Mouse (Mus musculus): ENCODE measurements around the gene Cnnm2. TPM values are rescaled to one million over a fixed set of nuclear protein-coding genes. Genes with fewer than 3 reads are reported as not detected.

The Cnnm2 gene
- polyA plus RNA-seq, 1 experiment from 2014 or later = 4.2 TPM

GRCm38 (mm10) chr19:46819276-46819675 lies 57.9 kb downstream of the Cnnm2 start:
- no peak overlapping the region for H3K27ac ChIP-seq (replicated peaks; ENCODE audit: low read depth, low read length)
- no peaks in the 10 kb centered on the region for H3K27me3 ChIP-seq (replicated peaks; ENCODE audit: control insufficient read depth, insufficient read depth, low read length)
- no peaks in the 10 kb centered on the region for H3K4me1 ChIP-seq (ENCODE audit: control insufficient read depth, insufficient read depth, low read length)
- no peak overlapping the region for H3K4me3 ChIP-seq (ENCODE audit: low read depth, low read length)
- ATAC-seq (ENCODE audit: low read depth) (no peak), DNase-seq (ENCODE audit: low spot score) (peak; percentile 54)
- H3K9ac ChIP-seq (ENCODE audit: low read depth, low read length) = no peak overlapping the region
- no peaks in the 10 kb centered on the region for H3K36me3 ChIP-seq (ENCODE audit: control insufficient read depth, insufficient read depth, low read length)
- WGBS = 65% methylated on average over 7 of the region's 7 CpGs
- H3K4me2 ChIP-seq (ENCODE audit: low read depth, low read length) = no peak overlapping the region
- no peaks in the 10 kb centered on the region for H3K9me3 ChIP-seq (ENCODE audit: control insufficient read depth, low read length)

GRCm38 (mm10) chr19:46822491-46822890 lies 61.1 kb downstream of the Cnnm2 start:
- Histone ChIP-seq H3K4me1 (ENCODE audit: control insufficient read depth, insufficient read depth, low read length) (no peaks in the 10 kb centered on the region), H3K9ac (ENCODE audit: low read depth, low read length) (no peak overlapping the region), H3K4me3 (ENCODE audit: low read depth, low read length) (no peak overlapping the region), H3K4me2 (ENCODE audit: low read depth, low read length) (no peak overlapping the region), H3K9me3 (ENCODE audit: control insufficient read depth, low read length) (no peaks in the 10 kb centered on the region), H3K27me3 (replicated peaks; ENCODE audit: control insufficient read depth, insufficient read depth, low read length) (no peaks in the 10 kb centered on the region), H3K27ac (replicated peaks; ENCODE audit: low read depth, low read length) (no peak overlapping the region), H3K36me3 (ENCODE audit: control insufficient read depth, insufficient read depth, low read length) (no peaks in the 10 kb centered on the region)
- DNase-seq (ENCODE audit: low spot score) (no peak), ATAC-seq (ENCODE audit: low read depth) (no peak)
- WGBS = 78% methylated on average over 4 of the region's 4 CpGs

GRCm38 (mm10) chr19:46823759-46824158 lies 62.4 kb downstream of the Cnnm2 start:
- Histone ChIP-seq H3K9ac (ENCODE audit: low read depth, low read length) (no peak overlapping the region), H3K4me3 (ENCODE audit: low read depth, low read length) (no peak overlapping the region), H3K9me3 (ENCODE audit: control insufficient read depth, low read length) (no peaks in the 10 kb centered on the region), H3K4me1 (ENCODE audit: control insufficient read depth, insufficient read depth, low read length) (no peaks in the 10 kb centered on the region), H3K4me2 (ENCODE audit: low read depth, low read length) (no peak overlapping the region), H3K36me3 (ENCODE audit: control insufficient read depth, insufficient read depth, low read length) (no peaks in the 10 kb centered on the region), H3K27me3 (replicated peaks; ENCODE audit: control insufficient read depth, insufficient read depth, low read length) (no peaks in the 10 kb centered on the region), H3K27ac (replicated peaks; ENCODE audit: low read depth, low read length) (no peak overlapping the region)
- ATAC-seq (ENCODE audit: low read depth) (no peak), DNase-seq (ENCODE audit: low spot score) (no peak)
- WGBS = 48% methylated on average over 5 of the region's 5 CpGs

GRCm38 (mm10) chr19:46824867-46825266 lies 63.5 kb downstream of the Cnnm2 start:
- WGBS = 76% methylated on average over 7 of the region's 7 CpGs
- no peaks in the 10 kb centered on the region for H3K9me3 ChIP-seq (ENCODE audit: control insufficient read depth, low read length)
- H3K27me3 ChIP-seq (replicated peaks; ENCODE audit: control insufficient read depth, insufficient read depth, low read length) = no peaks in the 10 kb centered on the region
- no peak for DNase-seq (ENCODE audit: low spot score)
- no peaks in the 10 kb centered on the region for H3K36me3 ChIP-seq (ENCODE audit: control insufficient read depth, insufficient read depth, low read length)
- no peak overlapping the region for H3K4me2 ChIP-seq (ENCODE audit: low read depth, low read length)
- no peaks in the 10 kb centered on the region for H3K4me1 ChIP-seq (ENCODE audit: control insufficient read depth, insufficient read depth, low read length)
- no peak overlapping the region for H3K4me3 ChIP-seq (ENCODE audit: low read depth, low read length)
- no peak for ATAC-seq (ENCODE audit: low read depth)
- no peak overlapping the region for H3K9ac ChIP-seq (ENCODE audit: low read depth, low read length)
- H3K27ac ChIP-seq (replicated peaks; ENCODE audit: low read depth, low read length) = no peak overlapping the region

GRCm38 (mm10) chr19:46827654-46828165 lies 66.3 kb downstream of the Cnnm2 start:
- WGBS = 76% methylated on average over 5 of the region's 5 CpGs
- Histone ChIP-seq H3K27me3 (replicated peaks; ENCODE audit: control insufficient read depth, insufficient read depth, low read length) (no peaks in the 10 kb centered on the region), H3K9ac (ENCODE audit: low read depth, low read length) (no peak overlapping the region), H3K4me1 (ENCODE audit: control insufficient read depth, insufficient read depth, low read length) (no peaks in the 10 kb centered on the region), H3K4me2 (ENCODE audit: low read depth, low read length) (no peak overlapping the region), H3K36me3 (ENCODE audit: control insufficient read depth, insufficient read depth, low read length) (no peaks in the 10 kb centered on the region), H3K4me3 (ENCODE audit: low read depth, low read length) (no peak overlapping the region), H3K27ac (replicated peaks; ENCODE audit: low read depth, low read length) (no peak overlapping the region), H3K9me3 (ENCODE audit: control insufficient read depth, low read length) (no peaks in the 10 kb centered on the region)
- ATAC-seq (ENCODE audit: low read depth) (no peak), DNase-seq (ENCODE audit: low spot score) (no peak)

GRCm38 (mm10) chr19:46828961-46829360 lies 67.6 kb downstream of the Cnnm2 start:
- no peak overlapping the region for H3K4me2 ChIP-seq (ENCODE audit: low read depth, low read length)
- H3K27ac ChIP-seq (replicated peaks; ENCODE audit: low read depth, low read length) = no peak overlapping the region
- no peak overlapping the region for H3K9ac ChIP-seq (ENCODE audit: low read depth, low read length)
- no peaks in the 10 kb centered on the region for H3K36me3 ChIP-seq (ENCODE audit: control insufficient read depth, insufficient read depth, low read length)
- H3K4me3 ChIP-seq (ENCODE audit: low read depth, low read length) = no peak overlapping the region
- no peak for DNase-seq (ENCODE audit: low spot score)
- H3K4me1 ChIP-seq (ENCODE audit: control insufficient read depth, insufficient read depth, low read length) = no peaks in the 10 kb centered on the region
- WGBS = 50% methylated on average over 3 of the region's 3 CpGs
- no peaks in the 10 kb centered on the region for H3K9me3 ChIP-seq (ENCODE audit: control insufficient read depth, low read length)
- no peaks in the 10 kb centered on the region for H3K27me3 ChIP-seq (replicated peaks; ENCODE audit: control insufficient read depth, insufficient read depth, low read length)
- ATAC-seq (ENCODE audit: low read depth) = no peak

- no peaks in the 10 kb centered on the region for H3K4me1 ChIP-seq (ENCODE audit: control insufficient read depth, insufficient read depth, low read length)
- H3K9ac ChIP-seq (ENCODE audit: low read depth, low read length) = no peak overlapping the region
- H3K36me3 ChIP-seq (ENCODE audit: control insufficient read depth, insufficient read depth, low read length) = no peaks in the 10 kb centered on the region
- no peak overlapping the region for H3K27ac ChIP-seq (replicated peaks; ENCODE audit: low read depth, low read length)
- 64% methylated on average over 9 of the region's 9 CpGs for WGBS
- no peak overlapping the region for H3K4me2 ChIP-seq (ENCODE audit: low read depth, low read length)
- ATAC-seq (ENCODE audit: low read depth) (no peak), DNase-seq (ENCODE audit: low spot score) (no peak)
- no peaks in the 10 kb centered on the region for H3K9me3 ChIP-seq (ENCODE audit: control insufficient read depth, low read length)
- H3K4me3 ChIP-seq (ENCODE audit: low read depth, low read length) = no peak overlapping the region
- no peaks in the 10 kb centered on the region for H3K27me3 ChIP-seq (replicated peaks; ENCODE audit: control insufficient read depth, insufficient read depth, low read length)
Observed at GRCm38 (mm10) chr19:46831381-46831780, 70.0 kb downstream of the Cnnm2 start.

GRCm38 (mm10) chr19:46834301-46834700 lies 72.9 kb downstream of the Cnnm2 start:
- H3K27me3 ChIP-seq (replicated peaks; ENCODE audit: control insufficient read depth, insufficient read depth, low read length) = no peaks in the 10 kb centered on the region
- DNase-seq (ENCODE audit: low spot score) (no peak), ATAC-seq (ENCODE audit: low read depth) (no peak)
- 79% methylated on average over 5 of the region's 5 CpGs for WGBS
- no peak overlapping the region for H3K27ac ChIP-seq (replicated peaks; ENCODE audit: low read depth, low read length)
- no peak overlapping the region for H3K4me3 ChIP-seq (ENCODE audit: low read depth, low read length)
- H3K9ac ChIP-seq (ENCODE audit: low read depth, low read length) = no peak overlapping the region
- no peaks in the 10 kb centered on the region for H3K36me3 ChIP-seq (ENCODE audit: control insufficient read depth, insufficient read depth, low read length)
- no peak overlapping the region for H3K4me2 ChIP-seq (ENCODE audit: low read depth, low read length)
- H3K4me1 ChIP-seq (ENCODE audit: control insufficient read depth, insufficient read depth, low read length) = no peaks in the 10 kb centered on the region
- no peaks in the 10 kb centered on the region for H3K9me3 ChIP-seq (ENCODE audit: control insufficient read depth, low read length)

GRCm38 (mm10) chr19:46835339-46835738 lies 73.9 kb downstream of the Cnnm2 start:
- 74% methylated on average over 4 of the region's 4 CpGs for WGBS
- Histone ChIP-seq H3K9ac (ENCODE audit: low read depth, low read length) (no peak overlapping the region), H3K4me1 (ENCODE audit: control insufficient read depth, insufficient read depth, low read length) (no peaks in the 10 kb centered on the region), H3K36me3 (ENCODE audit: control insufficient read depth, insufficient read depth, low read length) (no peaks in the 10 kb centered on the region), H3K9me3 (ENCODE audit: control insufficient read depth, low read length) (no peaks in the 10 kb centered on the region), H3K4me2 (ENCODE audit: low read depth, low read length) (no peak overlapping the region), H3K27ac (replicated peaks; ENCODE audit: low read depth, low read length) (no peak overlapping the region), H3K27me3 (replicated peaks; ENCODE audit: control insufficient read depth, insufficient read depth, low read length) (no peaks in the 10 kb centered on the region), H3K4me3 (ENCODE audit: low read depth, low read length) (no peak overlapping the region)
- ATAC-seq (ENCODE audit: low read depth) = no peak
- no peak for DNase-seq (ENCODE audit: low spot score)

Data from embryonic facial prominence, embryonic 14.5 days (tissue).